Mouse (Mus musculus) limb, embryonic 13.5 days (tissue): ENCODE results near the gene Chd3. TPM values are rescaled to one million over a fixed set of nuclear protein-coding genes. Genes with fewer than 3 reads are reported as not detected.
A peak's percentile ranks its signal among the peaks of the same experiment; 100 is the strongest.
"Not testable (repeated sequence)": the region's sequence is repeated elsewhere in the genome, so short reads cannot be mapped to it uniquely, and the experiment has no call there.

Experiments used
- ATAC-seq: fragments of 200-750 bp; cut with Nextera tagmentation; 2 replicates; pipeline ENCODE4 v1.8.0; 2017; ENCODE audit warnings: low read depth, moderate number of reproducible peaks, moderate TSS enrichment; ENCODE audit not compliant: low FRiP score
- H3K27ac ChIP-seq: fragments of 300-500 bp; sonication (generic); 2 replicates; pipeline ENCODE4 v1.5.1; 2015; ENCODE audit warnings: inconsistent platforms, mild to moderate bottlenecking, moderate library complexity
- H3K27me3 ChIP-seq: fragments of 300-500 bp; sonication (generic); 2 replicates; pipeline ENCODE4 v1.6.1; 2015; ENCODE audit warnings: mild to moderate bottlenecking, inconsistent platforms
- H3K36me3 ChIP-seq: fragments of 300-500 bp; sonication (generic); 2 replicates; pipeline ENCODE4 v1.6.1; 2015; ENCODE audit warnings: inconsistent platforms, mild to moderate bottlenecking, moderate library complexity
- H3K4me1 ChIP-seq: fragments of 300-500 bp; sonication (generic); 2 replicates; pipeline ENCODE4 v1.6.1; 2015; ENCODE audit warnings: inconsistent platforms
- H3K4me2 ChIP-seq: fragments of 300-500 bp; sonication (generic); replicated peaks from 2 replicates; pipeline ENCODE4 v1.6.1; 2015; ENCODE audit warnings: inconsistent platforms, mild to moderate bottlenecking, moderate library complexity
- H3K4me3 ChIP-seq: fragments of 300-500 bp; sonication (generic); 2 replicates; pipeline ENCODE4 v1.5.1; 2015; ENCODE audit warnings: moderate library complexity, mild to moderate bottlenecking, inconsistent platforms
- H3K9ac ChIP-seq: fragments of 300-500 bp; sonication (generic); 2 replicates; pipeline ENCODE4 v1.6.1; 2015; ENCODE audit warnings: mild to moderate bottlenecking, inconsistent platforms
- H3K9me3 ChIP-seq: fragments of 300-500 bp; sonication (generic); 2 replicates; pipeline ENCODE4 v1.6.1; 2016; ENCODE audit warnings: inconsistent platforms
- WGBS: fragments of 180-500 bp; shearing (Covaris S2); methylation state at CpG from one replicate; pipeline ENCODE4 v1.1.7; 2015; 5-methylcytosine and 5-hydroxymethylcytosine counted together
- polyA plus RNA-seq: library from polyadenylated mRNA; unstranded; fragments of >200 nt; fragmentation: Nextera tagmentation; extraction: Ambion mirVana; gene quantifications from 2 replicates; pipeline ENCODE4 v1.2.1, GENCODE M21; 2015

Chd3 gene
- polyA plus RNA-seq, 1 experiment from 2014 or later = 119 TPM

DNA sequence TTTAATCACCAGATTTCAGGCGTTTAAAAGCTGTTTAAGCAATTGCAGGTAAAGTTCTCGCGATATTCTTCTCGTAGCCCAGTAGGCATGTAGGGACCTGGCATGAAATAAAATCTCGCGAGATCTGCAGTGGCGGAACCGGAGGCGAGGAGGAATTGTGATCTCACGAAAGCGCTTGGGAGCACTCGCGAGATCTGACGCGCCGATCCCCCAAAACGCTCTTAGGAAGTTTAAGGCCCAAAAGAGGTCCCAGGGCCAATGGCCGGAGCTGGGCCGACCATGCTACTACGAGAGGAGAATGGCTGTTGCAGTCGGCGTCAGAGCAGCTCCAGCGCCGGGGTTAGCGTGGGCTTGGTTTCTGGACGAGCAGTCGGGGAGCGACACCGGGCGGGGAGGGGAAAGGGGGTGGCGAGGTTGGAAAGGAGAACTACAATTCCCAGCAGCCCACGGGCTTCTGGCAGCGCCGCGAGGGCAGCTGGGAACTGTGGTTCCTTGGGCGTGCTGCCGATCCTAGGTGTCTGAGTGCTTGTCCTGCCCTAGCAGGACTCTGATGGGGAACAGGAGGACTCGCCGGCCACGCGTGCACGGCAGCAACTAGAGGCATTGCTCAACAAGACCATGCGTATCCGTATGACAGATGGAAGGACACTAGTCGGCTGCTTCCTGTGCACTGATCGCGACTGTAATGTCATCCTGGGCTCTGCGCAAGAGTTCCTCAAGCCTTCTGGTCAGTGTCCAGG lies 26.6 kb upstream of the Chd3 start:
- H3K27ac ChIP-seq = peak overlapping the region; percentile 96
- under 1% methylated on average over 48 of the region's 48 CpGs for WGBS
- peak; percentile 91 for ATAC-seq
- H3K36me3 ChIP-seq = peaks cover 20% of the 10 kb centered on the region
- no peaks in the 10 kb centered on the region for H3K27me3 ChIP-seq
- peak overlapping the region; percentile 66 for H3K4me3 ChIP-seq
- H3K9me3 ChIP-seq = no peaks in the 10 kb centered on the region
- peak overlapping the region; percentile 87 for H3K4me2 ChIP-seq
- peaks cover 49% of the 10 kb centered on the region for H3K4me1 ChIP-seq
- H3K9ac ChIP-seq = peak overlapping the region; percentile 85

DNA sequence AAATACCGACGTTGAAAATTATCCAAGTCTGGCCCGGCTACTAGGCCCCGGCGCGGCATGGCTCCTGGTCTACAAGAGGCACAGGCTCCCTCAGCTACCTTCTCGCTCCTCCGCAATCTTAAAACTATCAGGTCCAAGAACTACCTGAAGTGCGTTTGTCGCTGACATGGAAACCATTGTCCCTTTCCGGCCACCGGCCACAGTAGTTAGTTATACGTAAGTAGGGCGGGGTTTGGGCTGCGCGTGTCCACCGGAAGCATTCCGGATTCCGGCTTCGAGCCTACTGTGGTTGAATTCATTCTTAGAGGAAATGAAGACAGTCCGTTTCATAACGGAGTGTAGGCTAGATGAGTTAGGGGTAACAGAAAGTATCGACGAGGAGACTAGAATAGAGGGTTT lies 26.0 kb upstream of the Chd3 start, which contains the start of the genes Naa38 and Cyb5d1:
TSS of gene Naa38 (plus strand) at position 253 of the 399 bp plus-strand sequence.
TSS of gene Cyb5d1 (minus strand) at position 397 of the 399 bp plus-strand sequence.
- under 1% methylated on average over 24 of the region's 24 CpGs for WGBS
- Histone ChIP-seq H3K4me1 (peaks cover 44% of the 10 kb centered on the region), H3K27ac (peak within 1 kb of the TSS; percentile 96), H3K4me3 (peak within 1 kb of the TSS; percentile 66), H3K9ac (peak within 1 kb of the TSS; percentile 85), H3K4me2 (peak within 1 kb of the TSS; percentile 87), H3K36me3 (peaks cover 14% of the 10 kb centered on the region)
- not testable (repeated sequence) for H3K9me3 ChIP-seq, H3K27me3 ChIP-seq
- ATAC-seq = peak; percentile 71

DNA sequence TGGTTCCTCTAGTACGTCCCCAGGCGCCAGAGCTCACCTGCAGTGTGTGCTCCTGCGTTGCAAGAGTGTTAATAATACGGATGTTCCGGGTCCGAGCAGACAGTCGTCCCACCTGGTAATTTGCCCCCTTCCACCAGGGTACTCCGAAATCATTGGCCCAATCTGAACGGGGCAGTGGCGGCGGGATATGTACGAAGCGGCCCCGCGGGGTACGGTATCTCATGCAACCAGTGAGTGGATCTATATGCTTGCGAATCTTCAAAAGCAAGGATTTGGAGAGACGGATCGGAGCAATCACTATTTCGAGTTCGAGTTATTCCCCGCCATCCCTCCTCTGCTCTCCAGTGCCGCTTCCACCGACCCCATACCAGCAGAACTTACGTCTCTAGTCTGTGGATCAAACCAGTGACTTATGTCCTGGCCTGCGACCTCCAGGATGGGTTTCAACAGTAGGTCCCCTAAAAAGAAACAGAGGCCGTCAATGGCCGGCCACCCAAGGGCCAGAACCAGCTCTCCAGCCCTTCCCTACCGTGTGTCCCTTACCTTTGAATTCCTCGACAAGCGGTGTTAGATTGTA lies 25.5 kb upstream of the Chd3 start:
- not testable (repeated sequence) for H3K27me3 ChIP-seq, H3K36me3 ChIP-seq, H3K9me3 ChIP-seq, ATAC-seq
- WGBS = 2% methylated on average over 31 of the region's 31 CpGs
- Histone ChIP-seq H3K27ac (peak overlapping the region; percentile 96; the same call in 1 of the 2 replicates), H3K4me2 (peak overlapping the region; percentile 76), H3K4me3 (peak overlapping the region; percentile 66), H3K4me1 (peaks cover 44% of the 10 kb centered on the region), H3K9ac (peak overlapping the region; percentile 82)

DNA sequence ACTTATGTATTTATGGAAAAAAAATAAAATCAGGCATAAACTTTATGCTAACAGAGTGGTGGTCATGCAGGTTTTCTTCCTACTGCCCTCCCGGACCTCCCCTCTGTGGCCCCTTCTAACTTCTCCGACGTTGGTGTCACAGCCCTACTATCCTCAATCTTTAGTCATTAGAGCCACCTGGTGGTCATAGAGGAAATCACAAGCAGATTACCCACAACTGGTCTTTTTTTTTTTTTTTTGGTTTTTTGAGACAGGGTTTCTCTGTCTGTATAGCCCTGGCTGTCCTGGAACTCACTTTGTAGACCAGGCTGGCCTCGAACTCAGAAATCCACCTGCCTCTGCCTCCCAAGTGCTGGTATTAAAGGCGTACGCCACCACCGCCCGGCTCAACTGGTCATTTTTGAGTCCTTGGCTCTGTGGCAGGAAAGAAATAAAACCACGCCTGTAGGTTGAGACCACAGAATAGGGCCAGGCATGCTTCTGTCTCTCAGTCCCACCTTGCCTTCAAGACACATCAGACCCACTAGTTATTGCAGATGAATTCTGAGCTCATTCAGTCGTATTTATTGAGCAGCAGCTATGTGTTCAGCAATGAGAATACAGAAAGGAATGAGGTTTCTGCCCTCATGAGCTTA lies 21.3 kb upstream of the Chd3 start:
- no peak overlapping the region for H3K9ac ChIP-seq
- H3K4me2 ChIP-seq = no peak overlapping the region

DNA sequence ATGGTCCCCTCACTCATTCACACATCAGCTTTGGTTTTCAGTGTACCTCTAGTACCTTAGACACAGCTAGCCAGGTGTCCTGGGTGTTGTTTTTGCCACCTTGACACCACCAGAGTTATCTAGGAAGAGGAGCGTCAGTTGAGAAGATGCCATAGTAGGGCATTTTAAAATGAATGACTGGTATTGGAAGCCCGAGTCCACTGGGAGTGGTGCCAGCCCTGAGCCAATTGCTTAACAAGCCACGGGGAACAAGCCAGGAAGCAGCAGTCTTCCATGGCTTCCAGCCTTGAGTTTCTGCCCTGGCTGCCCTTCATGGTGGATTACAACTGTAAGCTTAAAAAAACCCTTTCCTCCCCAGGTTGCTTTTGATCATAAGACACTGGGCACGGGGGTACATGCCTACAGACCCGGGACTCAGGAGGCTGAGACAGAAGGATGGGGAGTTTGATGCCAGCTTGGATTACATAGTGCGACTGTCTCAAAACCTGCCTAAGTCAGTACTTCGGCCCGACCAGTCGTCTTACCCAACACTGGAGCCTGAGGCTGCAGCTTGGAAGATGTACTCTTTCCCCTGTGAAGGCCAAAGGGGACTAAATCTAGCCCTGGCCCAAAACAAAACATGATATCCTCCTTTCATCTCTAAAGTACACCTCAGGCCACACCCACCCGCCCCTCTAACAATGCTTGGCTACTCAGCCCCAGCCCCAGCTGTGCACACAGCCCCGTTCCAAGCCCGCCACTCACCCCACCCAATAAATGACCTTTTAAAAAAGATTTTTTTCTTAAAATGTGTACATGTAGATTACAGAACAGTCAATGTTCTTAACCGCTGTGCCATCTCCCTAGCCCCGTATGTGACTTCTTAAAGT lies 20.6 kb upstream of the Chd3 start:
- H3K36me3 ChIP-seq = peaks cover 11% of the 10 kb centered on the region
- no peak overlapping the region for H3K27ac ChIP-seq
- ATAC-seq = peak; percentile 33; the same call in 1 of the 2 replicates
- H3K27me3 ChIP-seq = no peaks in the 10 kb centered on the region
- H3K9me3 ChIP-seq = no peaks in the 10 kb centered on the region
- H3K9ac ChIP-seq = no peak overlapping the region
- 69% methylated on average over 14 of the region's 14 CpGs for WGBS
- H3K4me1 ChIP-seq = peaks cover 12% of the 10 kb centered on the region
- H3K4me3 ChIP-seq = no peak overlapping the region
- no peak overlapping the region for H3K4me2 ChIP-seq

More for the DNA sequence above, 21.3 kb upstream of the Chd3 start:
- no peak overlapping the region for H3K4me3 ChIP-seq
- ATAC-seq = peak; percentile 54; the same call in 1 of the 2 replicates
- WGBS = 49% methylated on average over 10 of the region's 10 CpGs
- H3K27me3 ChIP-seq = no peaks in the 10 kb centered on the region
- H3K36me3 ChIP-seq = peaks cover 10% of the 10 kb centered on the region
- H3K27ac ChIP-seq = no peak overlapping the region
- H3K4me1 ChIP-seq = peaks cover 12% of the 10 kb centered on the region
- no peaks in the 10 kb centered on the region for H3K9me3 ChIP-seq

DNA sequence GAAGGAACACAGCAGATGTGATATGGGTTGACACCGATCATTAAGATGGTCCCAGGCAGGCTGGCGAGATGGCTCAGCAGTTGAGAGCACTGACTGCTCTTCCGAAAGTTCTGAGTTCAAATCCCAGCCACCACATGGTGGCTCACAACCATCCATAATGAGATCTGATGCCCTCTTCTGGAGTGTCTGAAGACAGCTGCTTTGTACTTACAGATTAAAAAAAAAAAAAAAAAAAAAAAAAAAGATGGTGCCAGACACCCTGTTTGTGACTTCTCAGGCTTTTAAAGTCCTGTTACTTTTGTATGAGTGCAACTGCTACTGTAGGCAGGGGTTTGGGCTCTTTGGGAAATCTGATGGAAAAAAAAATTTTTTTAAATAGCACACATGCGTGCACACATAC lies 19.5 kb upstream of the Chd3 start:
- H3K27ac ChIP-seq = no peak overlapping the region
- ATAC-seq = no peak
- H3K27me3 ChIP-seq = no peaks in the 10 kb centered on the region
- peaks cover 11% of the 10 kb centered on the region for H3K36me3 ChIP-seq
- no peak overlapping the region for H3K9ac ChIP-seq
- H3K9me3 ChIP-seq = no peaks in the 10 kb centered on the region
- 92% methylated on average over 4 of the region's 4 CpGs for WGBS
- no peak overlapping the region for H3K4me3 ChIP-seq
- H3K4me2 ChIP-seq = no peak overlapping the region
- H3K4me1 ChIP-seq = peaks cover 7% of the 10 kb centered on the region; the same call in 1 of the 2 replicates

DNA sequence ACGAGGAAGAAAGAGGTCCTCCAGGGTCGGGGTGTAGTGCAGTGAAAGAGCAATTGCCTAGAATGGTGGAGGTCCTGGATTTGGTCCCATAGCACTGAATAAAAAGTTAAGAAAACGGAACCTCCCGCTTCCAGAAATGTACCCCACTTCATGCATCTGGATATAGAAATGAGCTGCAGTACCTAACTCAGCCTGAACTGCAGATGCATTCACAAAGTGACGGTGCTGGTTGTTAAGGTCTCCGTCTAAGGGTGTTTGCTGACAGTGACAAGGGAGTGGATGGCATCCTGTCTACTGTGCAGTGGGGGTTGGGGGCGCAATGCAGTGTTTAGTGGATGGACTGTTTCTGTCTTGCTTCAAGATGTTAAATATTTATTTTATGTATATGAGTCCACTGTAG lies 17.6 kb upstream of the Chd3 start:
- Histone ChIP-seq H3K36me3 (peaks cover 11% of the 10 kb centered on the region; the same call in 1 of the 2 replicates), H3K27ac (no peak overlapping the region), H3K4me3 (no peak overlapping the region), H3K9me3 (no peaks in the 10 kb centered on the region), H3K4me1 (peaks cover 13% of the 10 kb centered on the region; the same call in 1 of the 2 replicates), H3K9ac (no peak overlapping the region), H3K4me2 (no peak overlapping the region), H3K27me3 (no peaks in the 10 kb centered on the region)
- no peak for ATAC-seq
- 74% methylated on average over 7 of the region's 7 CpGs for WGBS

DNA sequence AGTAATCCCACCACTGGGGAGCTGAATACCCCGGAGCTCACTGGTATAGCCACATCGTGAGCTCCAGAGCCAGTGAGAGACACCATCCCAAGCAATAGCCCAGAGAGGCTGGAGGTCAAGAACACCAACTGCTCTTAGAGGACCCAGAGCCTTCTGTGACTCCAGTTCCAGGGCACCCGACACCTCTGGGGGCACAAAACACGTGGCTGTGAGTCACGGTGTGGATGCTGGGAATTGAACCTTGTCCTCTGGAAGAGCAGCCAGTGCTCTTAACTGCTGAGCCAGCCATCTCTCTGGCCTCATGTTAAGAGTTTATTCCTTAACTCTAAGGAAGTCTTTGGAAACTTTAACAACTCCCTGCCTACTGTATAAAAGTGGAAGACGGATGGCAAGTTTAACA lies 15.8 kb upstream of the Chd3 start:
- peaks cover 15% of the 10 kb centered on the region; the same call in 1 of the 2 replicates for H3K36me3 ChIP-seq
- H3K9me3 ChIP-seq = no peaks in the 10 kb centered on the region
- ATAC-seq = no peak
- 0 out of 2 replicates have a peak overlapping the region, but pooled peaks have one; percentile 25 for H3K9ac ChIP-seq
- H3K4me2 ChIP-seq = no peak overlapping the region
- H3K4me3 ChIP-seq = no peak overlapping the region
- H3K27me3 ChIP-seq = no peaks in the 10 kb centered on the region
- H3K27ac ChIP-seq = no peak overlapping the region
- WGBS = 75% methylated on average over 6 of the region's 6 CpGs
- peaks cover 11% of the 10 kb centered on the region; the same call in 1 of the 2 replicates for H3K4me1 ChIP-seq

DNA sequence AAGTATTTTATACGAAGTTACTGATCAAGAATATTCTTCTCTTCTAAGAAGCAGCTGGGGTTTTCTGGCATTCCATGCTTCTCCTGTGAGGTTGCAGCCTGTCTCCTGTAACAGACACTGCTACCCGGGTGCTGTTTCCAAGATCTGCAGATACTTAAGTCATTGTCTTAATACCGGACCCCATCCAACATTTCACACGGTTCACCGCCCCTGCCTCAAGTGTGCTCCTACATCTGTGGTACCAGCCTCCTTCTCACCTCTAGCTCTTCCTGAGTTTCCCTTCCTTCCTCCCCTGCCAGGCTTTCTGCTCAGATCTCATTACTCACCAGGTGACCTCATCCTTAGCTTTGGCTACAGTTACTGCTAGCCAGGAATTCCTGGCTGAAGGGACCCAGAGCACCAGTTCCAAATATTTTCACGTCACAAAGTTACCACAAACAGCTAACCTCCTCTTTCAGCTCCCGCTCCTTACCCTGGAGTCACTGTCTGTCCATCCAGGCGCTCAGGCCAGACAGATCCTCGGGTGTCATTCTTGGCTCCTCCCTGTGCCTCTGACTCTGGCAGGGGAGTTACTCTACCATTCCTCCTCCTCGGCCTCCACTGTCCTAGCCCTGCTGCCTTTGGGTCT lies 13.4 kb upstream of the Chd3 start:
- Histone ChIP-seq H3K36me3 (peaks cover 21% of the 10 kb centered on the region), H3K27me3 (no peaks in the 10 kb centered on the region), H3K9ac (no peak overlapping the region), H3K4me2 (no peak overlapping the region), H3K9me3 (no peaks in the 10 kb centered on the region), H3K27ac (no peak overlapping the region), H3K4me1 (0 out of 2 replicates have a peak, but pooled peaks cover 6% of the 10 kb centered on the region), H3K4me3 (no peak overlapping the region)
- ATAC-seq = no peak
- 66% methylated on average over 10 of the region's 10 CpGs for WGBS

DNA sequence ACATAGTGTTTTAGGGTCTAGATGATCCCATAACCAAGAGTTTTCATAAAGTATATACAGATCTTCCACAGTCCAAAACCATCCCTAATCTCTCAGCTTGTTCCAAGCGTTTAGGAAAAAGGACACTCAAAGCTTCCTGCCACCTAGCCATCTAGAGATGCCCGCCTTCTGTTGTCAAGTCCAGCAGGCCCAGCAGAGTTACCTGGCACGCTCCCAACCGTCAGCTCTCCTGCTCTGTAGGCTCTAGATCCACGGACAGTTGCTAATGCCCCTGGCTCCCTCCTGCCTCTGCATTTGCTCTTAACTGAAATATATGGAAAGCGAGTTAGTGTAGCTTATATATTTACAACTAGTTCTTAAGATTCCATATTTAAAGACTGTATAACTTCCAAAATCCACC lies 12.2 kb upstream of the Chd3 start:
- no peaks in the 10 kb centered on the region for H3K9me3 ChIP-seq
- WGBS = 82% methylated on average over 6 of the region's 6 CpGs
- H3K4me1 ChIP-seq = 0 out of 2 replicates have a peak, but pooled peaks cover 6% of the 10 kb centered on the region
- ATAC-seq = no peak
- no peak overlapping the region for H3K9ac ChIP-seq
- H3K4me2 ChIP-seq = no peak overlapping the region
- H3K27me3 ChIP-seq = no peaks in the 10 kb centered on the region
- peaks cover 33% of the 10 kb centered on the region for H3K36me3 ChIP-seq
- no peak overlapping the region for H3K27ac ChIP-seq
- no peak overlapping the region for H3K4me3 ChIP-seq

DNA sequence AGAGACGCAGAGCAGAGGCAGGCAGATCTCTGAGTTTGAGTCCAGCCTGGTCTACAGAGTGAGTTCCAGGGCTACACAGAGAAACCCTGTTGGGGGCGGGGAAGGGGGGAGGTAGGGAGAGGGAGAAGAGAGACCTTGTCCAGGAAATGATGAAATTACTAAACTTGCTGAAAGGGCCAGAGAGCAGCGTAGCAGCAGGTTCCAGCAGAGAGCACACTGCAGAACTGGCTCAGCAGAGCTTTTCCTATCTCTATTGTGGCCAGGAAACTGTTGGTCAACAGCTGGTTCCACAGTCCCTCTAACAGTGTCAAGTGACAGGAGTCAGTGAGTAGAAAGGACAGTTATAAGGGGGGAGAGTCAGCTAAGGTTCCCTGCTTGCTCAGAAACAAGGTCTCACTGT lies 10.4 kb upstream of the Chd3 start:
- peaks cover 36% of the 10 kb centered on the region for H3K36me3 ChIP-seq
- H3K27ac ChIP-seq = no peak overlapping the region
- no peaks in the 10 kb centered on the region for H3K27me3 ChIP-seq
- H3K4me1 ChIP-seq = 0 out of 2 replicates have a peak, but pooled peaks cover 6% of the 10 kb centered on the region
- H3K9me3 ChIP-seq = no peaks in the 10 kb centered on the region
- ATAC-seq = no peak
- H3K4me3 ChIP-seq = no peak overlapping the region
- 83% methylated on average over 3 of the region's 3 CpGs for WGBS
- no peak overlapping the region for H3K4me2 ChIP-seq
- no peak overlapping the region for H3K9ac ChIP-seq
